Mouse (Mus musculus) MEL (cell line): ENCODE results near the gene Rnf212b. TPM values are rescaled to one million over a fixed set of nuclear protein-coding genes. Genes with fewer than 3 reads are reported as not detected.

Experiments used
- DNase-seq: peaks from one replicate; pipeline ENCODE4 v3.0.0; 2011; ENCODE audit warnings: low read depth, low spot score
- H3K27ac ChIP-seq: 2 replicates; pipeline ENCODE4 v1.5.1; 2012; ENCODE audit warnings: low read depth, mild to moderate bottlenecking, control low read depth, low read length, moderate library complexity; ENCODE audit not compliant: control insufficient read depth
- H3K27me3 ChIP-seq, 2 experiments: fragments of 150-350 bp in 1 of 2; sonication (generic) in 1 of 2; 2 replicates each; pipeline ENCODE4 v1.6.1; 2012; ENCODE audit warnings: low read length in 2 of 2, mild to moderate bottlenecking in 2 of 2, improper control_type of control experiment in 1 of 2, moderate library complexity in 1 of 2; ENCODE audit not compliant: insufficient read depth in 2 of 2, control insufficient read depth in 1 of 2
- H3K36me3 ChIP-seq, 2 experiments: 2 replicates each; pipeline ENCODE4 v1.6.1; 2012 to 2014; ENCODE audit warnings: low read length in 2 of 2, improper control_type of control experiment in 1 of 2, inconsistent platforms in 1 of 2, mild to moderate bottlenecking in 1 of 2; ENCODE audit not compliant: insufficient read depth in 2 of 2, control insufficient read depth in 1 of 2
- H3K4me1 ChIP-seq, 2 experiments: fragments of 150-350 bp in 1 of 2; sonication (generic) in 1 of 2; 2 replicates each; pipeline ENCODE4 v1.6.1; 2012; ENCODE audit warnings: low read length in 2 of 2, improper control_type of control experiment in 1 of 2, mild to moderate bottlenecking in 1 of 2; ENCODE audit not compliant: insufficient read depth in 2 of 2, control insufficient read depth in 1 of 2
- H3K4me3 ChIP-seq, 2 experiments: fragments of 150-350 bp in 1 of 2; sonication (generic) in 1 of 2; 2 replicates each; pipeline ENCODE4 v1.5.1; 2012; ENCODE audit warnings: low read depth in 2 of 2, low read length in 2 of 2, mild to moderate bottlenecking in 2 of 2, moderate library complexity in 2 of 2, control low read depth in 1 of 2, improper control_type of control experiment in 1 of 2; ENCODE audit not compliant: control insufficient read depth in 1 of 2, insufficient read depth in 1 of 2
- H3K79me2 ChIP-seq: 2 replicates; pipeline ENCODE4 v1.6.1; 2012; ENCODE audit warnings: mild to moderate bottlenecking, low read length, moderate library complexity; ENCODE audit not compliant: control insufficient read depth, poor library complexity, insufficient read depth
- H3K9ac ChIP-seq: 2 replicates; pipeline ENCODE4 v1.6.1; 2012; ENCODE audit warnings: low read depth, mild to moderate bottlenecking, control low read depth, low read length, moderate library complexity; ENCODE audit not compliant: control insufficient read depth, poor library complexity, severe bottlenecking
- H3K9me3 ChIP-seq: fragments of 150-350 bp; sonication (generic); replicated peaks from 2 replicates; pipeline ENCODE4 v1.6.1; 2012; ENCODE audit warnings: mild to moderate bottlenecking, low read length, improper control_type of control experiment, moderate library complexity; ENCODE audit not compliant: insufficient read depth
- CHD1 ChIP-seq: IDR thresholded peaks from 2 replicates; pipeline ENCODE4 v1.6.1; 2012; ENCODE audit warnings: low read depth, mild to moderate bottlenecking, inconsistent platforms, low read length, improper control_type of control experiment
- CHD2 ChIP-seq: IDR thresholded peaks from 2 replicates; pipeline ENCODE4 v1.6.1; 2011; ENCODE audit warnings: low read length, improper control_type of control experiment
- CTCF ChIP-seq, 3 experiments: IDR thresholded peaks in 2 of 3; conservative IDR thresholded peaks in 1 of 3; 2 replicates each; pipeline ENCODE4 v1.5.1; 2011 to 2012; ENCODE audit warnings: low read length in 3 of 3, low read depth in 2 of 3, mild to moderate bottlenecking in 2 of 3, improper control_type of control experiment in 1 of 3, inconsistent platforms in 1 of 3, mixed read lengths in 1 of 3, moderate library complexity in 1 of 3; ENCODE audit not compliant: control insufficient read depth in 1 of 3, insufficient read depth in 1 of 3, poor library complexity in 1 of 3, severe bottlenecking in 1 of 3
- E2F4 ChIP-seq: IDR thresholded peaks from 2 replicates; pipeline ENCODE4 v1.6.1; 2011; ENCODE audit warnings: low read depth, low read length, improper control_type of control experiment, borderline replicate concordance
- ELF1 ChIP-seq: IDR thresholded peaks from 2 replicates; pipeline ENCODE4 v1.6.1; 2014; ENCODE audit warnings: low read depth, mild to moderate bottlenecking, inconsistent platforms, low read length, improper control_type of control experiment, moderate library complexity
- ETS1 ChIP-seq: IDR thresholded peaks from 2 replicates; pipeline ENCODE4 v1.6.1; 2012; ENCODE audit warnings: low read depth, mild to moderate bottlenecking, inconsistent platforms, low read length, improper control_type of control experiment, moderate library complexity
- GABPA ChIP-seq: IDR thresholded peaks from 2 replicates; pipeline ENCODE4 v1.6.1; 2012; ENCODE audit warnings: low read depth, mild to moderate bottlenecking, inconsistent platforms, low read length, improper control_type of control experiment, moderate library complexity
- GATA1 ChIP-seq: IDR thresholded peaks from 2 replicates; pipeline ENCODE4 v1.6.1; 2011; ENCODE audit warnings: low read depth, low read length, improper control_type of control experiment
- HCFC1 ChIP-seq: IDR thresholded peaks from 2 replicates; pipeline ENCODE4 v1.6.1; 2012; ENCODE audit warnings: low read depth, mild to moderate bottlenecking, inconsistent platforms, low read length, improper control_type of control experiment, moderate library complexity
- JUND ChIP-seq: IDR thresholded peaks from 2 replicates; pipeline ENCODE4 v1.6.1; 2011; ENCODE audit warnings: low read depth, mild to moderate bottlenecking, improper control_type of control experiment, low read length
- KAT2A ChIP-seq: conservative IDR thresholded peaks from 2 replicates; pipeline ENCODE4 v1.6.1; 2012; ENCODE audit warnings: low read depth, low read length, improper control_type of control experiment, inconsistent platforms
- MAFK ChIP-seq: IDR thresholded peaks from 2 replicates; pipeline ENCODE4 v1.6.1; 2011; ENCODE audit warnings: low read depth, mild to moderate bottlenecking, low read length, improper control_type of control experiment, borderline replicate concordance
- MAZ ChIP-seq: IDR thresholded peaks from 2 replicates; pipeline ENCODE4 v1.6.1; 2012; ENCODE audit warnings: low read depth, mild to moderate bottlenecking, inconsistent platforms, low read length, improper control_type of control experiment
- MEF2A ChIP-seq: IDR thresholded peaks from 2 replicates; pipeline ENCODE4 v1.6.1; 2014; ENCODE audit warnings: low read depth, mild to moderate bottlenecking, inconsistent platforms, low read length, improper control_type of control experiment; ENCODE audit not compliant: poor library complexity, insufficient replicate concordance, severe bottlenecking; ENCODE audit errors: extremely low read depth
- MXI1 ChIP-seq: IDR thresholded peaks from 2 replicates; pipeline ENCODE4 v1.6.1; 2011; ENCODE audit warnings: mild to moderate bottlenecking, low read depth, low read length, improper control_type of control experiment
- MYB ChIP-seq: IDR thresholded peaks from 2 replicates; pipeline ENCODE4 v1.6.1; 2011; ENCODE audit warnings: mild to moderate bottlenecking, low read depth, low read length, improper control_type of control experiment
- MYC ChIP-seq: IDR thresholded peaks from 2 replicates; pipeline ENCODE4 v1.6.1; 2011; ENCODE audit warnings: low read depth, mild to moderate bottlenecking, low read length, improper control_type of control experiment, moderate library complexity
- NRF1 ChIP-seq: IDR thresholded peaks from 2 replicates; pipeline ENCODE4 v1.6.1; 2014; ENCODE audit warnings: low read depth, mild to moderate bottlenecking, inconsistent platforms, low read length, improper control_type of control experiment, moderate library complexity; ENCODE audit not compliant: poor library complexity, insufficient read depth, severe bottlenecking
- POLR2A ChIP-seq, 2 experiments: IDR thresholded peaks; 2 replicates each; pipeline ENCODE4 v1.6.1; 2011 to 2012; ENCODE audit warnings: low read length in 2 of 2, mild to moderate bottlenecking in 2 of 2, control low read depth in 1 of 2, improper control_type of control experiment in 1 of 2, low read depth in 1 of 2, moderate library complexity in 1 of 2; ENCODE audit not compliant: control insufficient read depth in 1 of 2, insufficient read depth in 1 of 2, poor library complexity in 1 of 2
- POLR2AphosphoS5 ChIP-seq: IDR thresholded peaks from 2 replicates; pipeline ENCODE4 v1.6.1; 2012; ENCODE audit warnings: low read depth, borderline replicate concordance, mild to moderate bottlenecking, inconsistent platforms, low read length, moderate library complexity, mixed read lengths
- RCOR1 ChIP-seq: IDR thresholded peaks from 2 replicates; pipeline ENCODE4 v1.6.1; 2012; ENCODE audit warnings: low read depth, mild to moderate bottlenecking, inconsistent platforms, low read length, improper control_type of control experiment
- SMC3 ChIP-seq: IDR thresholded peaks from 2 replicates; pipeline ENCODE4 v1.6.1; 2011; ENCODE audit warnings: low read depth, low read length, improper control_type of control experiment
- TAL1 ChIP-seq: IDR thresholded peaks from 2 replicates; pipeline ENCODE4 v1.6.1; 2012; ENCODE audit warnings: mild to moderate bottlenecking, inconsistent platforms, low read length, moderate library complexity, mixed read lengths
- TBP ChIP-seq: IDR thresholded peaks from 2 replicates; pipeline ENCODE4 v1.8.0; 2011; ENCODE audit warnings: low read depth, low read length, improper control_type of control experiment
- TCF12 ChIP-seq: IDR thresholded peaks from 2 replicates; pipeline ENCODE4 v1.6.1; 2014; ENCODE audit warnings: low read depth, mild to moderate bottlenecking, inconsistent platforms, low read length, improper control_type of control experiment, moderate library complexity
- UBTF ChIP-seq: IDR thresholded peaks from 2 replicates; pipeline ENCODE4 v1.6.1; 2012; ENCODE audit warnings: low read depth, mild to moderate bottlenecking, inconsistent platforms, low read length, improper control_type of control experiment, moderate library complexity, borderline replicate concordance; ENCODE audit not compliant: insufficient read depth
- USF1 ChIP-seq: IDR thresholded peaks from 2 replicates; pipeline ENCODE4 v1.6.1; 2014; ENCODE audit warnings: low read depth, mild to moderate bottlenecking, inconsistent platforms, low read length, improper control_type of control experiment, moderate library complexity
- USF2 ChIP-seq, 2 experiments: IDR thresholded peaks; 2 replicates each; pipeline ENCODE4 v1.6.1; 2011 to 2012; ENCODE audit warnings: improper control_type of control experiment in 2 of 2, low read length in 2 of 2, borderline replicate concordance in 1 of 2, inconsistent platforms in 1 of 2, low read depth in 1 of 2, mild to moderate bottlenecking in 1 of 2; ENCODE audit not compliant: insufficient read depth in 1 of 2
- ZC3H11A ChIP-seq: IDR thresholded peaks from 2 replicates; pipeline ENCODE4 v1.6.1; 2012; ENCODE audit warnings: low read depth, mild to moderate bottlenecking, inconsistent platforms, low read length, improper control_type of control experiment
- ZKSCAN1 ChIP-seq: IDR thresholded peaks from 2 replicates; pipeline ENCODE4 v1.6.1; 2012; ENCODE audit warnings: low read depth, mild to moderate bottlenecking, inconsistent platforms, low read length, improper control_type of control experiment, moderate library complexity
- ZMIZ1 ChIP-seq: IDR thresholded peaks from 2 replicates; pipeline ENCODE4 v1.6.1; 2012; ENCODE audit warnings: low read depth, mild to moderate bottlenecking, inconsistent platforms, low read length, improper control_type of control experiment, moderate library complexity
- ZNF384 ChIP-seq: IDR thresholded peaks from 2 replicates; pipeline ENCODE4 v1.6.1; 2012; ENCODE audit warnings: low read depth, mild to moderate bottlenecking, inconsistent platforms, low read length, improper control_type of control experiment
- polyA plus RNA-seq, 2 experiments: library from polyadenylated mRNA; stranded (reverse) in 1 of 2; unstranded in 1 of 2; fragments of >175 nt in 1 of 2; fragments of >200 nt in 1 of 2; gene quantifications; 2 replicates each; pipeline versions ENCODE4 v1.2.1 to v1.2.4; 2012; ENCODE audit warnings: low replicate concordance in 2 of 2, low read depth in 1 of 2; ENCODE audit not compliant: insufficient read length in 2 of 2, insufficient read depth in 1 of 2, missing spikeins in 1 of 2
- total RNA-seq: library from RNA; depleted of rRNA; stranded (reverse); fragments of 300-350 nt; gene quantifications from 2 replicates; pipeline ENCODE4 v1.2.3, GENCODE M21; 2012

Gene Rnf212b
- total and polyA plus RNA-seq, 3 experiments, result not detected

- TF ChIP-seq TAL1, result no peak
- TF ChIP-seq UBTF, result no peak
- no peak for TF ChIP-seq ZC3H11A
- no peak; the same call in 1 of the 2 replicates for TF ChIP-seq HCFC1
- TF ChIP-seq ZMIZ1, result peak; percentile 89
- no peak for TF ChIP-seq MYB
- peak; percentile 59; the same call in 1 of the 2 replicates for TF ChIP-seq ETS1
- peak; percentile 20 for TF ChIP-seq SMC3
- no peak for TF ChIP-seq GABPA
- TF ChIP-seq E2F4, result no peak
- TF ChIP-seq CHD2, result no peak
- no peak for TF ChIP-seq USF2 (IDR thresholded peaks at IDR 0.05; ENCODE audit: borderline replicate concordance in 1 of 2, insufficient read depth in 1 of 2, low read depth in 1 of 2, low read length in 2 of 2)
- no peak for TF ChIP-seq KAT2A
- TF ChIP-seq MYC, result 0 out of 2 replicates have a peak, but pooled peaks have one; percentile 26
- no peak for TF ChIP-seq POLR2AphosphoS5
- TF ChIP-seq ELF1, result no peak
- TF ChIP-seq GATA1, result peak; percentile 58
- TF ChIP-seq CHD1, result no peak
- TF ChIP-seq TCF12, result peak; percentile 28; the same call in 1 of the 2 replicates
- TF ChIP-seq RCOR1, result no peak
- no peak for TF ChIP-seq CTCF (IDR thresholded peaks at IDR 0.05 in 2 of 3, conservative IDR thresholded peaks at IDR 0.05 in 1 of 3; ENCODE audit: control insufficient read depth in 1 of 3, insufficient read depth in 1 of 3, low read depth in 2 of 3, low read length in 3 of 3, poor library complexity in 1 of 3, severe bottlenecking in 1 of 3)
- TF ChIP-seq MEF2A, result no peak
- TF ChIP-seq TBP, result peak; percentile 74
- TF ChIP-seq ZKSCAN1, result no peak
Measured at GRCm38 (mm10) chr14:54815737-54816136, 1.8 kb downstream of the Rnf212b start (continued).

- Histone ChIP-seq H3K4me3 (no peak overlapping the region), H3K79me2 (no peaks in the 10 kb centered on the region), H3K27me3 (no peaks in the 10 kb centered on the region), H3K9me3 (no peaks in the 10 kb centered on the region), H3K4me1 (peaks cover 2 to 6% of the 10 kb centered on the region in 2 experiments), H3K36me3 (peaks cover 0 to 18% of the 10 kb centered on the region in 2 experiments; a peak in 2 of 4 replicates), H3K27ac (no peak overlapping the region), H3K9ac (no peak overlapping the region)
- DNase-seq, result peak; percentile 85
- TF ChIP-seq POLR2A (IDR thresholded peaks at IDR 0.05; ENCODE audit: control insufficient read depth in 1 of 2, insufficient read depth in 1 of 2, low read depth in 1 of 2, low read length in 2 of 2, poor library complexity in 1 of 2) (no peak), KAT2A (no peak), POLR2AphosphoS5 (no peak), UBTF (no peak), MAFK (no peak), MYB (no peak), ZKSCAN1 (no peak), RCOR1 (no peak), CTCF (IDR thresholded peaks at IDR 0.05 in 2 of 3, conservative IDR thresholded peaks at IDR 0.05 in 1 of 3; ENCODE audit: control insufficient read depth in 1 of 3, insufficient read depth in 1 of 3, low read depth in 2 of 3, low read length in 3 of 3, poor library complexity in 1 of 3, severe bottlenecking in 1 of 3) (peak; percentile 57 to 95 (median 68)), USF1 (no peak), JUND (no peak), MYC (peak; percentile 58; the same call in 1 of the 2 replicates), ETS1 (no peak), MAZ (no peak), GABPA (no peak), NRF1 (no peak), ZC3H11A (peak; percentile 99), ZNF384 (no peak), MXI1 (no peak), MEF2A (no peak), SMC3 (peak; percentile 98), CHD2 (no peak)
Measured at GRCm38 (mm10) chr14:54817791-54818190, 3.9 kb downstream of the Rnf212b start.
